Mouse (Mus musculus) neural tube, embryonic 14.5 days (tissue): Measurements from ENCODE around the gene Snx1. TPM values are rescaled to one million over a fixed set of nuclear protein-coding genes. Genes with fewer than 3 reads are reported as not detected.
A peak's percentile ranks its signal among the peaks of the same experiment; 100 is the strongest.

ENCODE experiments used
- ATAC-seq: fragments of 200-750 bp; cut with Nextera tagmentation; 2 replicates; pipeline ENCODE4 v1.8.0; 2017; ENCODE audit warnings: low read depth, mild to moderate bottlenecking, moderate TSS enrichment, moderate library complexity
- H3K27ac ChIP-seq: fragments of 300-500 bp; sonication (generic); 2 replicates; pipeline ENCODE4 v1.5.1; 2014; ENCODE audit warnings: low read depth, mild to moderate bottlenecking, control low read depth, low read length, moderate library complexity, mixed read lengths
- H3K27me3 ChIP-seq: fragments of 300-500 bp; sonication (generic); 2 replicates; pipeline ENCODE4 v1.6.1; 2014; ENCODE audit warnings: low read length; ENCODE audit not compliant: control insufficient read depth, insufficient read depth
- H3K36me3 ChIP-seq: fragments of 300-500 bp; sonication (generic); 2 replicates; pipeline ENCODE4 v1.6.1; 2014; ENCODE audit warnings: low read length, mixed read lengths; ENCODE audit not compliant: control insufficient read depth, insufficient read depth
- H3K4me1 ChIP-seq: fragments of 300-500 bp; sonication (generic); 2 replicates; pipeline ENCODE4 v1.6.1; 2014; ENCODE audit warnings: low read length; ENCODE audit not compliant: control insufficient read depth, insufficient read depth
- H3K4me2 ChIP-seq: fragments of 300-500 bp; sonication (generic); 2 replicates; pipeline ENCODE4 v1.6.1; 2014; ENCODE audit warnings: mild to moderate bottlenecking, low read depth, low read length, control low read depth
- H3K4me3 ChIP-seq: fragments of 300-500 bp; sonication (generic); 2 replicates; pipeline ENCODE4 v1.5.1; 2014; ENCODE audit warnings: low read depth, low read length, control low read depth, mixed read lengths
- H3K9ac ChIP-seq: fragments of 300-500 bp; sonication (generic); replicated peaks from 2 replicates; pipeline ENCODE4 v1.6.1; 2014; ENCODE audit warnings: low read depth, mild to moderate bottlenecking, control low read depth, low read length, mixed read lengths
- H3K9me3 ChIP-seq: fragments of 300-500 bp; sonication (generic); 2 replicates; pipeline ENCODE4 v1.6.1; 2016; ENCODE audit warnings: low read length; ENCODE audit not compliant: control insufficient read depth
- WGBS: fragments of 180-500 bp; shearing (Covaris S2); extraction: QIAGEN DNeasy Blood & Tissue Kit; methylation state at CpG from one replicate; pipeline ENCODE4 v1.1.7; 2014; 5-methylcytosine and 5-hydroxymethylcytosine counted together
- polyA plus RNA-seq: library from polyadenylated mRNA; unstranded; fragments of >200 nt; fragmentation: Nextera tagmentation; extraction: Ambion mirVana; gene quantifications from 2 replicates; pipeline ENCODE4 v1.2.1, GENCODE M21; 2014

Snx1 gene
- polyA plus RNA-seq, 1 experiment from 2014 or later = 66.7 TPM

- 91% methylated on average over 6 of the region's 6 CpGs for whole genome bisulfite sequencing
- Histone ChIP-seq H3K9ac (no peak overlapping the region), H3K4me2 (no peak overlapping the region), H3K4me3 (no peak overlapping the region), H3K27ac (no peak overlapping the region), H3K36me3 (no peaks in the 10 kb centered on the region), H3K9me3 (no peaks in the 10 kb centered on the region), H3K4me1 (peaks cover 5% of the 10 kb centered on the region; the same call in 1 of the 2 replicates), H3K27me3 (0 out of 2 replicates have a peak, but pooled peaks cover 5% of the 10 kb centered on the region)
- no peak for ATAC-seq
Observed at GRCm38 (mm10) chr9:66158885-66159430, 32.6 kb upstream of the Snx1 start.

- Histone ChIP-seq H3K4me3 (peak within 1 kb of the TSS; percentile 25), H3K9me3 (no peaks in the 10 kb centered on the region), H3K4me1 (peaks cover 5% of the 10 kb centered on the region; the same call in 1 of the 2 replicates), H3K9ac (no peak within 1 kb of the TSS), H3K27ac (no peak within 1 kb of the TSS), H3K4me2 (peak within 1 kb of the TSS; percentile 40), H3K27me3 (0 out of 2 replicates have a peak, but pooled peaks cover 5% of the 10 kb centered on the region), H3K36me3 (no peaks in the 10 kb centered on the region)
- 2% methylated on average over 49 of the region's 58 CpGs for WGBS
- ATAC-seq = peak; percentile 76
Observed at GRCm38 (mm10) chr9:66157958-66158830, 31.8 kb upstream of the Snx1 start, which contains the start of gene Dapk2. TSS of gene Dapk2 (plus strand) at chr9:66158223.

- Histone ChIP-seq H3K9me3 (no peaks in the 10 kb centered on the region), H3K4me2 (no peak overlapping the region), H3K27ac (no peak overlapping the region), H3K36me3 (no peaks in the 10 kb centered on the region), H3K4me3 (no peak overlapping the region), H3K4me1 (peaks cover 5% of the 10 kb centered on the region; the same call in 1 of the 2 replicates), H3K27me3 (0 out of 2 replicates have a peak, but pooled peaks cover 5% of the 10 kb centered on the region), H3K9ac (no peak overlapping the region)
- 89% methylated on average over 1 of the region's 1 CpGs for WGBS
- ATAC-seq = no peak
Observed at GRCm38 (mm10) chr9:66155534-66155933, 29.1 kb upstream of the Snx1 start.

GRCm38 (mm10) chr9:66154013-66154412 is 27.6 kb upstream of the Snx1 start:
- Histone ChIP-seq H3K4me1 (peaks cover 5% of the 10 kb centered on the region; the same call in 1 of the 2 replicates), H3K9ac (no peak overlapping the region), H3K36me3 (no peaks in the 10 kb centered on the region), H3K9me3 (no peaks in the 10 kb centered on the region), H3K4me2 (no peak overlapping the region), H3K27me3 (0 out of 2 replicates have a peak, but pooled peaks cover 5% of the 10 kb centered on the region), H3K27ac (no peak overlapping the region), H3K4me3 (no peak overlapping the region)
- ATAC-seq = no peak
- WGBS = 93% methylated on average over 9 of the region's 9 CpGs

- H3K4me2 ChIP-seq = no peak overlapping the region
- ATAC-seq = no peak
- no peaks in the 10 kb centered on the region for H3K9me3 ChIP-seq
- no peak overlapping the region for H3K4me3 ChIP-seq
- H3K36me3 ChIP-seq = no peaks in the 10 kb centered on the region
- 0 out of 2 replicates have a peak, but pooled peaks cover 5% of the 10 kb centered on the region for H3K27me3 ChIP-seq
- WGBS = 90% methylated on average over 6 of the region's 6 CpGs
- H3K27ac ChIP-seq = no peak overlapping the region
- H3K9ac ChIP-seq = no peak overlapping the region
- H3K4me1 ChIP-seq = peaks cover 5% of the 10 kb centered on the region; the same call in 1 of the 2 replicates
Observed at GRCm38 (mm10) chr9:66153594-66153993, 27.2 kb upstream of the Snx1 start.

- Histone ChIP-seq H3K4me3 (no peak overlapping the region), H3K4me2 (no peak overlapping the region), H3K9ac (no peak overlapping the region), H3K9me3 (no peaks in the 10 kb centered on the region), H3K27me3 (no peaks in the 10 kb centered on the region), H3K27ac (no peak overlapping the region), H3K36me3 (no peaks in the 10 kb centered on the region), H3K4me1 (no peaks in the 10 kb centered on the region)
- 65% methylated on average over 9 of the region's 9 CpGs for WGBS
- no peak for ATAC-seq
Observed at GRCm38 (mm10) chr9:66152011-66152410, 25.6 kb upstream of the Snx1 start.

GRCm38 (mm10) chr9:66146141-66146540 is 19.8 kb upstream of the Snx1 start:
- ATAC-seq = no peak
- H3K27me3 ChIP-seq = no peaks in the 10 kb centered on the region
- no peak overlapping the region for H3K4me3 ChIP-seq
- no peaks in the 10 kb centered on the region for H3K4me1 ChIP-seq
- H3K9ac ChIP-seq = no peak overlapping the region
- H3K9me3 ChIP-seq = no peaks in the 10 kb centered on the region
- H3K4me2 ChIP-seq = no peak overlapping the region
- H3K36me3 ChIP-seq = no peaks in the 10 kb centered on the region
- no peak overlapping the region for H3K27ac ChIP-seq

- no peak overlapping the region for H3K27ac ChIP-seq
- no peaks in the 10 kb centered on the region for H3K9me3 ChIP-seq
- H3K9ac ChIP-seq = no peak overlapping the region
- no peaks in the 10 kb centered on the region for H3K4me1 ChIP-seq
- WGBS = 9% methylated on average over 6 of the region's 6 CpGs
- no peak overlapping the region for H3K4me2 ChIP-seq
- no peaks in the 10 kb centered on the region for H3K27me3 ChIP-seq
- ATAC-seq = no peak
- H3K4me3 ChIP-seq = no peak overlapping the region
- peaks cover 12% of the 10 kb centered on the region for H3K36me3 ChIP-seq
Observed at GRCm38 (mm10) chr9:66144248-66144647, 17.9 kb upstream of the Snx1 start.

- no peaks in the 10 kb centered on the region for H3K4me1 ChIP-seq
- no peak overlapping the region for H3K4me2 ChIP-seq
- H3K9ac ChIP-seq = no peak overlapping the region
- H3K9me3 ChIP-seq = no peaks in the 10 kb centered on the region
- peaks cover 13% of the 10 kb centered on the region for H3K36me3 ChIP-seq
- no peak overlapping the region for H3K4me3 ChIP-seq
- no peak overlapping the region for H3K27ac ChIP-seq
- 71% methylated on average over 1 of the region's 1 CpGs for WGBS
- H3K27me3 ChIP-seq = no peaks in the 10 kb centered on the region
- ATAC-seq = no peak
Observed at GRCm38 (mm10) chr9:66142265-66142664, 15.9 kb upstream of the Snx1 start.
